Mouse (Mus musculus): ENCODE results near the gene Prss57. TPM values are rescaled to one million over a fixed set of nuclear protein-coding genes. Genes with fewer than 3 reads are reported as not detected.

Gene Prss57
- total and polyA plus RNA-seq, 3 experiments, result 0.50 to 0.70 TPM; not detected in 1

DNA sequence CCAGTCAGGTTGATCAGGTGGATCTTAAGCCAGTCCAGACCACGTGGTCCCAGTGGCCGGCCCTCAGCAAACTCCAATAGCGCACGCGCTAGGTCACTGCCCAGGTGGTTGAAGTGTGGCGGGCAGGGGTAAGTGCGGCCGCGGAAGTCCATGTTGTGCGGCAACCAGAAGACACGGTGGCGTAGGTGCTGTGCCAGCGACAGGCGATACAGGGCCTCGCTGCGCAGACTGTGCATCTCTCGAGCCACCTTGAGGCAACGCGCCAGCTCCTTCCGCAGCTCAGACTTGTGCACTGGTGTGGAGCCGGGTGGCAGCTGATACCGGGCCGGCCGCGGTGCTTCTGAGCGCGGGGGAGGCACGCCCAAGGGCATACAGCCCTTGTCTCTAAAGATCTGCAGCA is 51.5 kb downstream of the Prss57 start:
- DNase-seq (ENCODE audit: low read depth, low spot score), result no peak
- Histone ChIP-seq H3K36me3 (ENCODE audit: control insufficient read depth in 1 of 2, insufficient read depth in 2 of 2, low read length in 2 of 2) (no peaks in the 10 kb centered on the region; a peak in 1 of 4 replicates), H3K9me3 (replicated peaks; ENCODE audit: insufficient read depth, low read length) (no peaks in the 10 kb centered on the region), H3K9ac (ENCODE audit: control insufficient read depth, low read depth, low read length, poor library complexity, severe bottlenecking) (no peak overlapping the region), H3K27ac (ENCODE audit: control insufficient read depth, low read depth, low read length) (no peak overlapping the region), H3K79me2 (ENCODE audit: control insufficient read depth, insufficient read depth, low read length, poor library complexity) (no peaks in the 10 kb centered on the region), H3K4me3 (ENCODE audit: control insufficient read depth in 1 of 2, insufficient read depth in 1 of 2, low read depth in 2 of 2, low read length in 2 of 2) (no peak overlapping the region), H3K4me1 (ENCODE audit: control insufficient read depth in 1 of 2, insufficient read depth in 2 of 2, low read length in 2 of 2) (no peaks in the 10 kb centered on the region), H3K27me3 (ENCODE audit: control insufficient read depth in 1 of 2, insufficient read depth in 2 of 2, low read length in 2 of 2) (no peaks in the 10 kb centered on the region)
- TF ChIP-seq CHD2 (IDR thresholded peaks at IDR 0.05; ENCODE audit: low read length), result no peak
- no peak for TF ChIP-seq E2F4 (IDR thresholded peaks at IDR 0.05; ENCODE audit: borderline replicate concordance, low read depth, low read length)
- TF ChIP-seq POLR2A (IDR thresholded peaks at IDR 0.05; ENCODE audit: control insufficient read depth in 1 of 2, insufficient read depth in 1 of 2, low read depth in 1 of 2, low read length in 2 of 2, poor library complexity in 1 of 2), result no peak
- TF ChIP-seq SMC3 (IDR thresholded peaks at IDR 0.05; ENCODE audit: low read depth, low read length), result no peak
- TF ChIP-seq POLR2AphosphoS5 (IDR thresholded peaks at IDR 0.05; ENCODE audit: borderline replicate concordance, low read depth, low read length), result no peak
- no peak for TF ChIP-seq BHLHE40 (IDR thresholded peaks at IDR 0.05; ENCODE audit: borderline replicate concordance, low read depth, low read length)
- no peak for TF ChIP-seq MYB (IDR thresholded peaks at IDR 0.05; ENCODE audit: low read depth, low read length)
- TF ChIP-seq GABPA (IDR thresholded peaks at IDR 0.05; ENCODE audit: low read depth, low read length), result no peak
- TF ChIP-seq ZNF384 (IDR thresholded peaks at IDR 0.05; ENCODE audit: low read depth, low read length), result no peak
- no peak for TF ChIP-seq NELFE (IDR thresholded peaks at IDR 0.05; ENCODE audit: low read depth, low read length)
- no peak for TF ChIP-seq USF2 (IDR thresholded peaks at IDR 0.05; ENCODE audit: borderline replicate concordance in 1 of 2, insufficient read depth in 1 of 2, low read depth in 1 of 2, low read length in 2 of 2)
- TF ChIP-seq MXI1 (IDR thresholded peaks at IDR 0.05; ENCODE audit: low read depth, low read length), result no peak
- no peak for TF ChIP-seq RAD21 (IDR thresholded peaks at IDR 0.05; ENCODE audit: low read depth, low read length)
- TF ChIP-seq JUND (IDR thresholded peaks at IDR 0.05; ENCODE audit: low read depth, low read length), result no peak
- TF ChIP-seq NRF1 (IDR thresholded peaks at IDR 0.05; ENCODE audit: insufficient read depth, low read depth, low read length, poor library complexity, severe bottlenecking), result no peak

DNA sequence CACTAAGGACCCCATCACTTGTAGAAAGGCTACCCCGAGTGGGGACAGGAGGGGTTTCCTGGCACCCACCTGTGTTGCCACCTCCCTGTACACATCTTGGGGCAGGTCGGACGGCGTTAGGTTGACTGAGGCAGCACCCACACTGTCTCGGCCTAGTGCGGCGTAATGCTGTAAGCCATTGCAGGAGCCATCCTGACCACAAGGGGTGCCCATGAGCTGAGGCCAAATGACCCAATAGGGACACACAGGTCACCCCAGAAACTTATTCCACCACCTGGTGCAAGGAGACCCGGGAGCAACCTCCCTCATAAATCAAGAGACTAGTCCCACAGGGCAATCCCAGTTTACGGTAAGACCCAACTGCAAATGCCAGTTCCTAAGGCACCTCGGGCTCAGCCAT is 52.5 kb downstream of the Prss57 start:
- H3K4me3 ChIP-seq (ENCODE audit: control insufficient read depth in 1 of 2, insufficient read depth in 1 of 2, low read depth in 2 of 2, low read length in 2 of 2), result no peak overlapping the region
- H3K27me3 ChIP-seq (ENCODE audit: control insufficient read depth in 1 of 2, insufficient read depth in 2 of 2, low read length in 2 of 2), result no peaks in the 10 kb centered on the region
- no peak overlapping the region for H3K27ac ChIP-seq (ENCODE audit: control insufficient read depth, low read depth, low read length)
- no peaks in the 10 kb centered on the region for H3K4me1 ChIP-seq (ENCODE audit: control insufficient read depth in 1 of 2, insufficient read depth in 2 of 2, low read length in 2 of 2)
- H3K36me3 ChIP-seq (ENCODE audit: control insufficient read depth in 1 of 2, insufficient read depth in 2 of 2, low read length in 2 of 2), result no peaks in the 10 kb centered on the region; a peak in 1 of 4 replicates
- no peak overlapping the region for H3K9ac ChIP-seq (ENCODE audit: control insufficient read depth, low read depth, low read length, poor library complexity, severe bottlenecking)
- H3K9me3 ChIP-seq (replicated peaks; ENCODE audit: insufficient read depth, low read length), result no peaks in the 10 kb centered on the region
- DNase-seq (ENCODE audit: low read depth, low spot score), result peak; percentile 47
- no peaks in the 10 kb centered on the region for H3K79me2 ChIP-seq (ENCODE audit: control insufficient read depth, insufficient read depth, low read length, poor library complexity)
- TF ChIP-seq HCFC1 (IDR thresholded peaks at IDR 0.05; ENCODE audit: low read depth, low read length), result no peak
- no peak for TF ChIP-seq SMC3 (IDR thresholded peaks at IDR 0.05; ENCODE audit: low read depth, low read length)
- TF ChIP-seq POLR2AphosphoS2 (IDR thresholded peaks at IDR 0.05; ENCODE audit: low read length), result no peak
- peak; percentile 57 to 77 (median 60) for TF ChIP-seq CTCF (IDR thresholded peaks at IDR 0.05 in 2 of 3, conservative IDR thresholded peaks at IDR 0.05 in 1 of 3; ENCODE audit: control insufficient read depth in 1 of 3, insufficient read depth in 1 of 3, low read depth in 2 of 3, low read length in 3 of 3, poor library complexity in 1 of 3, severe bottlenecking in 1 of 3)
- TF ChIP-seq GATA1 (IDR thresholded peaks at IDR 0.05; ENCODE audit: low read depth, low read length), result no peak
- TF ChIP-seq MXI1 (IDR thresholded peaks at IDR 0.05; ENCODE audit: low read depth, low read length), result no peak
- TF ChIP-seq ZMIZ1 (IDR thresholded peaks at IDR 0.05; ENCODE audit: low read depth, low read length), result no peak
- TF ChIP-seq RAD21 (IDR thresholded peaks at IDR 0.05; ENCODE audit: low read depth, low read length), result peak; percentile 4
- TF ChIP-seq ZC3H11A (IDR thresholded peaks at IDR 0.05; ENCODE audit: low read depth, low read length), result no peak

Data from MEL (cell line).